Mouse (Mus musculus): ENCODE data around the gene Hyal3.
A peak's percentile ranks its signal among the peaks of the same experiment; 100 is the strongest.

The Hyal3 gene

DNA sequence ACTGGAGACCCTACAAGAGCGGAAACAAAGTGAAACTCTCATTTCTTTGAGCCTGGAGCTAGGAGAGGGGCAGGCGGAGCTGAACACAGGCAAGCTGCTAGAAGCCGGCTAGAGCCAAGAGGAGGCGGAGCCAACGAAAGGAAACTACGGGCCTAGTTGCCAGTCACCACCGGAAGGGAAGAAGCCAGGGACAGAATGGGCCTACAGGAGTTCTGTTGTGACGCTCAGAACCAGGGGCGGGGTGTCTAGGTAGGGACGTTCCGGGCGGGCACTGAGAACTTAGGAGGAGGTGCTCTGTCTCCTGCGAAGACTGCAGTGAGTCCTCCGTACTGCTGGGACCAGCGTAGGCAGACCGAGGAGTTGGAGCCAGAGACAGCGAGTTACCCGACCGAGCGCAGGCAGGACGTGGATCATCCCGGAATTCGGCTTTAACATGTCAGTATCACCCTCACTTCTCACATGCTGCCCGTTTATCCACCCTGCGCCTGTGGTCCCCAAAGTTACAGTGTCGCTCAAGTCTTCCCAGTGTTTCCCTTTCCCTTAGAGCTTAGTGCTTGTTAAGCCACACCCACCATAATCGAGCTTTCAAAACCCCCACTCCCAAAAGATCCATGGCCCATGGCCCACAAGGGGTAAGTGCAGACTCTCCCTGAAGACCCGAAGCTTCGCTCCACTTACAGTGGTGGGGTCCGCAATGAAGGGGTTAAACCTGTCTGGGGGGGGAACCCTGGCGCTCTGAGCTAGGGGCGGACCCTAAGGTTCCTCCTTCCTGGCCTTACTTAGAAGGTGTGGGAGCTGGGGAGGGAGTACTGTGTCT, at the start of gene Hyal3:
Gene Hyal3 (plus strand): TSS at position 318 of the 817 bp plus-strand sequence.
- peak; percentile 89 for DNase-seq (ENCODE audit: low read depth, low spot score)

DNA sequence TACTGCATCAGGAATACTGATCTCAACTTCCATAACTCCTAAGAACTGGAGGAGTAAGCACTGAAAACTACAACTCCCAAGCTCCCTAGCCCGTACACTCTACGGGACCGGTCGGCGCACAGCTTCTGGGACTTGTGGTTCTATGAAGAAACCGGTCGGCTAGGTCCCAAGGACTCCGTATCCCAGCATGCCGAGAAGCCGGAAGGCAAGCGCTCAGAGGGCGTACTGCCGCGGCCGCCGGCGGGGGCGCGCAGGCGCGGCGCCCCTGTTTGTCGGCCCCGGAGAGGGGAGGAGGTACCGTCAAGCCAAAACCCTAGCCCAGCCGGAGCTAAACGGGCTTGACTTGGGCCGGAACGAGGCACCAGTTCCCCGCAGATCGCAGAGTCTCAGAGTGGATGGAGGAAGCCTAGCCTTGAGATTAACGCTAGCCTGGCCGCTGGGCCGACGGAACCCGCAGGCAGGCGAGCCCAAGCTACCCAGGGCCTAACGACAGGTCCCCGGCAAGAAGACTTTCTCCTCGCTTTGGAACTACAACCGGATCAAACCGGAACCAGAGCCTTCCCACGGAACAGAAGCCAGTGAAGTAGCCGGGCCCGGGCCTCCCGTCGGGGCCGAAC, 46.7 kb upstream of the Hyal3 start, which contains the start of gene Tmem115:
Gene Tmem115 (plus strand): TSS at position 155 of the 617 bp plus-strand sequence.
- DNase-seq (ENCODE audit: low read depth, low spot score), result peak; percentile 96

DNA sequence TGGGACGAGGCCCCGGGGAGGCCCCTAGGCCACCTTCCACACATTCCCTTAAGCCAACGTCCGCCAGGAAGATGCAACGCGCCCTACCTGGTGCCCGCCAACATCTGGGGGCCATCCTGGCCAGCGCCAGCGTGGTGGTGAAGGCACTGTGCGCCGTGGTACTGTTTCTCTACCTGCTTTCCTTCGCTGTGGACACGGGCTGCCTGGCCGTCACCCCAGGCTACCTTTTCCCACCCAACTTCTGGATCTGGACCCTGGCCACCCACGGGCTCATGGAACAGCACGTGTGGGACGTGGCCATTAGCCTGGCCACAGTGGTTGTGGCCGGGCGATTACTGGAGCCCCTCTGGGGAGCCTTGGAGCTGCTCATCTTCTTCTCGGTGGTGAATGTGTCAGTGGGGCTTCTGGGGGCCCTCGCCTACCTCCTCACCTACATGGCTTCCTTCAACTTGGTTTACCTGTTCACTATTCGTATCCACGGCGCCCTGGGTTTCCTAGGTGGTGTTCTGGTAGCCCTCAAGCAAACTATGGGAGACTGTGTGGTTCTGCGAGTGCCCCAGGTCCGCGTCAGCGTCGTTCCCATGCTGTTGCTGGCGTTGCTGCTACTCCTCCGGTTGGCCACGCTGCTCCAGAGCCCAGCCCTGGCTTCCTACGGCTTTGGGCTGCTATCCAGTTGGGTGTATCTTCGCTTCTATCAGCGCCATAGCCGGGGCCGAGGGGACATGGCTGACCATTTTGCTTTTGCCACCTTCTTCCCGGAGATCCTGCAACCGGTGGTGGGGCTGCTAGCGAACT, 46.0 kb upstream of the Hyal3 start:
- DNase-seq (ENCODE audit: low read depth, low spot score), result no peak

DNA sequence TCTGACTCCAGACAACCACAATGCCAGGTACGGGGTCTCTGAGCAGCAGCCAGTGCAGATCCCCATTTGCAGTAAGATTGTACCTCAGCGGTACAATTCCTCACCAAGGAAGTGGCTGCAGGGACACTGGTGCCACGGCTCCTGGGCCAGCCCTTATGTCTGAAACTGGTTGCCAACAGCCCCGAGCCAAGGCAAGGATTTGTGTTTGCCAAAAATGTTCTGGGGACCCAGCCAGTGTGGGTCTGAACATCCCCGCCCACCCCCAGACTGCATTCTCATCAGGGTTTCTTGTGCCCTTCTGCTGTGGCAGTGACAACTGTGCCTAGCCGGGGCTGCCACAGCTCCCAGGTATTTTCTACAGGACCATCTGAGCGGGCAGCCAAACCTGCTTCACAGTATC, 42.4 kb upstream of the Hyal3 start:
- no peak for DNase-seq (ENCODE audit: low read depth, low spot score)

DNA sequence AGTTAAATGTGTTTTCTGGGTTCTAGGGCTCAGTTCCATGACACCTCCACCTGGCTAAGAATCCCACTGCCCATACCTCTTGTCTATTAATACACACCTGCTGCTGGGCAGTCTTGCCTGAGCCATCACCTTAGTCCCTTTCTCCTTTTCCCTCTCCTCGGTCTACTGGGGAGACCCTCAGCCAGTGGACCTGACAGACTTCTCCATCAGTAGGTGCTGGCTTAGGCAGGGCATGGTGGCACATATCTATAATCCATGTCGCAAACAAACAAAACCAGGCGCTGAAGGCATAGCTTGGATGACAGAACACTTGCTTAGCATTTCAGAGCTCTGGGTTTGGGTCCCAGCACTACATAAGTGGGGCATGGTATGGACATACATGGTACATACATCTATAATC, 41.9 kb upstream of the Hyal3 start:
- no peak for DNase-seq (ENCODE audit: low read depth, low spot score)

DNA sequence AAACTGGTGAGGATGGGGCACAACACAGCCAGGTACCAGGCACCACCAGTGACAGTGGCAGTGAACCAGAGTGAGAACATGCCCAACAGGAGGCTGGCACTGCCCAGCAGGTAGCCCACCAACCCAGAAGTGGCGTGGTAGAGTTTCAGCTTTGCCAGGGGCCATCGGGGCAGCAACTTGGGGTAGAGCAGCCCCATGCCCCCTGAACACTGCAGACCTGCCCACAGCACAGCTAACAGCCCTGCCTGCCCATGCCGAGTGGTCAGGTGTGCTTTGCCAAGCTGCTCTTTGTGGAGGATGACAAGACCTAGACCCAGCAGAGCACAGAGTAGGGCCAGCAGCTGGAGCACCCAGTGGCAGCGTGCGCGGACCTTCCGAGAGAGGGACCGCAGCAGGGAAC, 40.7 kb upstream of the Hyal3 start:
- no peak for DNase-seq (ENCODE audit: low read depth, low spot score)

DNA sequence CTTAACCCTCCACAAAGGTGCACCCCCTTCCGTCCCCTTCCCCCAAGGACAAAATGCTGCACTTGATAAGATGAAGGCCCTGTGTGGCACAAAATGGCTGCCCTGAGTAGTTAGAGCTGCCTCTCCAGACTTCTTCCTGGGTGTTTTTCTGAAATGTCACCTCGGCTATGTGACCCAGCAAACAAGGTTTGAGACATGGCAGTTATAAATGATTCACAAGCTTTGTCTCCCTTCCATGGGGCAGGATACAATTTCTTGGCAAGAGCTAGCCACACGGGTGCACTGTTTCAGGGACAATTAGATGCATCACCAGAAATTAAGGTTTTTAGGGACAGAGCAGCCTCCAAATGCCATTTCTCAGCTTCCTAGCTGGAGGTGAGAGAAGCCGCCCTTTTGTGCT, 40.2 kb upstream of the Hyal3 start:
- DNase-seq (ENCODE audit: low read depth, low spot score), result no peak

DNA sequence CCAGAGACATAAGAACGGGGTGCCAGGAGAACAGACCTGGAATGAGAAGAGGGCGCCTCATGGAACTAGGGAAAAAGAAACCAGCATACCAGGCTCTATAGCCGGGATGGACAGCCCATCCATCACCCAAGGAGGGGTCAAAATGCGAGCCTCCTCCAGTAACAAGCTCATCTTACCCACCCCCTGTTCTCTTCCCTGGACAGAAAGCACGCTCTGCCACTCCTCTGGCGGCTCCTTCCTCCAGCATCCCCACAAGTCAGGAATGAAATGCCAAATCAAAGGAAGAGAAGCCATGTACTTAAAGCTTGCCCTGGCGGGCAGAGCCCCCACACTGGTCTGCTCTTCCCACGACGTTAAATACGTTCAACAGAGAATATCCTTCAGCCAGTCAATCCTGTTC, 39.6 kb upstream of the Hyal3 start:
- DNase-seq (ENCODE audit: low read depth, low spot score), result no peak

DNA sequence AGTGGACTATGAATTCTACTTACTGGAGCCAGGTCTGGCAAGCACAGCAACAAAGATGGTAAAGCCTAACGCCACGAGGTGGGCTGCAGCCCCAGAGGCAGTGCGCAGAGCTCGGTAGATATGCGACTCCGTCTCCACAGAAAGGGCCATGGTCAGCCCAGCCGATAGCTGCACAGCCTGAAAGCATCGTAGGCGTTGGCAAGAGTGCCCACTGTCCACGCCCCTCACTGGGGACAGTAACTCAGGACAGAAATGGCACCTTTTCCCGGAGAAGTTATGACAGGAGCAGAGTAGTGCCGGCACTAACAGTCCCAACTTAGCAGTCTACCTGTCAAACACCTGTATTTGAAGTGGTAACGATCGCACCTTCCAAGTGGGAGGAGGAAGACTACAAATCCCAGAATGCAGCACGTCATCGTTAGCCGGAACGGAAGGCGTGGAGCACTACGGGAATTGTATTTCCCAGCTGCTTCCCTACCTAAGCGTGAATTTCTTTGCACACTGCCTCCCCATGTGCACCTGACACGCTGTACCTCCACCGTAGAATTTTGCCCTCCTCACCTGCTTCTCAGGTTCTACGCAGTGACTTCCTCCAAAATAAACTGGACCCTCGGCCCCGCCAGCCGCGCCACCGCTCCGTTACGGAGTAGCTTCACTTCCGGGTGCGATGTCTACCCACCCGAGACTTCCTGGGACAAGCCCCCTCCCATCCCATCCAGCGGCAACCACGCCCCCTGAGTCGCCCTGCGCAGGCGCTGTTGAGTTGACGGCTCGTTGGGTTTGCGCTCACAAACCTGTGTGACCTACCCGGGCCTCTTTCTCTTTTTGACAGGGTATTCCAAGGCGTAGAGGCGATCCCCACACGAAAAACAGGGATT, 38.9 kb upstream of the Hyal3 start, which contains the start of the genes Cyb561d2 and Nprl2:
Gene Cyb561d2 (minus strand): TSS at position 720 of the 878 bp plus-strand sequence.
Gene Nprl2 (plus strand): TSS at position 753 of the 878 bp plus-strand sequence.
- peak; percentile 89 for DNase-seq (ENCODE audit: low read depth, low spot score)

DNA sequence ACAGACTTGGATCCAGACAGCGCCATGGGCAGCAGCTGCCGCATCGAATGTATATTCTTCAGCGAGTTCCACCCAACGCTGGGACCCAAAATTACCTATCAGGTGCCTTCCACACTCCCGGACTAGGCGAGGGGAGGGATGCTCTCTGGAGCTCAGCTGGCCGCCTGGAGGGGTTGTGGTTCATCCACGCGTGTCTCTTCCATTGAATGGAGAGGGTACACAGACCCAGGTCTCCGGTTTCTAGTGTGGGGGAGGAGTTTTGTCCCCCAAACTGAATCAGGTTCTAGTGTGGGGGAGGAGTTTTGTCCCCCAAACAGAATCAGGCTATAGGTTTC, 38.3 kb upstream of the Hyal3 start:
- no peak for DNase-seq (ENCODE audit: low read depth, low spot score)

DNA sequence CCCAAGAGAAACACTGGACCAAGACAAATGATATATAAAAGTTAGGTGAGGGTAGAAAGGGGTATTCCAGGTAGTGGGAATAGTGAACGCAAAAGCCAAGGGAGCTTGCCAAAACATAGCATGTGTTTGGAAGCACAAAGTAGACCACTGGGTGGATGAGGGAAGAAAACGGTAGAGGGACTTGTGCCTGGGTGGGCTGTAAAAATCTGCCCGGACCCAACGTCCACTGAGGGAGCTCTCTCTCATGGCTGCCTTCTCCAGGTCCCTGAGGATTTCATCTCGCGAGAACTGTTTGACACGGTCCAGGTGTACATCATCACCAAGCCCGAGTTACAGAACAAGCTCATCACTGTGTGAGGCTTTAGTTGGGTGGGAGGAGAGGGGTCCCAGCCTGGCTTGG, 37.9 kb upstream of the Hyal3 start:
- no peak for DNase-seq (ENCODE audit: low read depth, low spot score)

DNA sequence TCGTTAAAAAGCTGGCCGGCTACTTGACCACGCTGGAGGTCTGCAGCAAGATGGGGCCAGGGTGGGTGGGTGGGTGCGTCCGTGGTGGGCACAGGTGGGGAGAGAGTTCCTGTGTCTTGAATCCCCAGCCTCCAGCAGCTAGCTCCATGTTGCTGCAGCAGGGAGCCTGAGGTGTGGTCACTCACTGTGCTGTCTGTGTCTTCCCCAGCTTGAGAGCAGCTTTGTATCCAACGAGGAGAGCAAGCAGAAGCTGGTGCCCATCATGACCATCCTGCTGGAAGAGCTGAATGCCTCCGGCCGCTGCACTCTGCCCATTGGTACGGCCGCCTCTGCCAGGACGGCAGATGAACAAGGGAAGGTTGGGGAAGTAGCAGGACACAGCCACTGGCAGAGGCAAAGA, 37.3 kb upstream of the Hyal3 start:
- no peak for DNase-seq (ENCODE audit: low read depth, low spot score)

DNA sequence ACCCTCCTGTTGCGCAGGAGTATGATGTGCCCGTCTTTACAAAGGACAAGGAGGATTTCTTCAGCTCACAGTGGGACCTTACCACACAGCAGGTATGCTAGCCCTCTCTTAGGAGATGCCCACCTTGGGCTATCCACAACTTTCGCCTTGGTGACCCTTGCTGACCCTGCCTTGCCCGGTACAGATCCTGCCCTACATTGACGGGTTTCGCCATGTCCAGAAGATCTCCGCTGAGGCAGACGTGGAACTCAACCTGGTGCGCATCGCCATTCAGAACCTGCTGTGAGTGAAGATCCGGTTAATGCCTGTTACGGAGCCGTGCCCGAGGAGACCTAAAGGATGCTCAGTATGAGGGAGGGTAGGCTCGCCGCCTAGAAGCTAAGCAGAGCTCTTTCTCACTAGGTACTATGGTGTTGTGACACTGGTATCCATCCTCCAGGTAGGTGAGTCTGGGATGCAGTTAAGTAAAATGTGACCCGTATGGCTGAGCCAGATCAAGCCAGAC, 36.4 kb upstream of the Hyal3 start:
- DNase-seq (ENCODE audit: low read depth, low spot score), result no peak

DNA sequence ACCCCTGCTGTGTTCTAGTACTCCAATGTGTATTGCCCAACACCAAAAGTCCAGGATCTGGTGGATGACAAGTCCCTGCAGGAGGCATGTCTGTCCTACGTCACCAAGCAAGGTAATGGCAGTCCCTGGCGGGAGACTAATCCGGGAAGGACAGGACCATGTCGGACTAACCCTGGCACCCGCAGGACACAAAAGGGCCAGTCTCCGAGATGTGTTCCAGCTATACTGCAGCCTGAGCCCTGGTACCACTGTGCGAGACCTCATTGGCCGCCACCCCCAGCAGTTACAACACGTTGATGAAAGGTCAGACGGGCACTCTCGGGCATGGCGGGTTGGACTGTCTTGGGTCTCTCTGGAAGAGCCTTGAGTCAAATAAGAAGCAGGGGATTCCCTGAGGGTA, 35.9 kb upstream of the Hyal3 start:
- DNase-seq (ENCODE audit: low read depth, low spot score), result no peak

DNA sequence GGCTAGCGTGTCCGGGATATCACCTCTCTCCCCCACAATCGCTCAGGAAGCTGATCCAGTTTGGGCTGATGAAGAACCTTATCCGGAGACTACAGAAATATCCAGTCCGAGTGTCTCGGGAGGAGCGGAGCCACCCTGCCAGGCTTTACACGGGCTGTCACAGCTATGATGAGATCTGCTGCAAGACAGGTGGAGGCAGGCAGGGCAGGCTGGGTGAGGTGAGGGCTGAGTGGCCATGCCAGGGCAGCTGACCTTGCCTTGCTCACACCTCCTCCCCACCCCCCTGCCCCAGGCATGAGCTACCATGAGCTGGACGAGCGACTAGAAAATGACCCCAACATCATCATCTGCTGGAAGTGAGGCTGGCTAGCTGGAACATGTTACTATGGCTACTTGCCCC, 35.4 kb upstream of the Hyal3 start:
- no peak for DNase-seq (ENCODE audit: low read depth, low spot score)

DNA sequence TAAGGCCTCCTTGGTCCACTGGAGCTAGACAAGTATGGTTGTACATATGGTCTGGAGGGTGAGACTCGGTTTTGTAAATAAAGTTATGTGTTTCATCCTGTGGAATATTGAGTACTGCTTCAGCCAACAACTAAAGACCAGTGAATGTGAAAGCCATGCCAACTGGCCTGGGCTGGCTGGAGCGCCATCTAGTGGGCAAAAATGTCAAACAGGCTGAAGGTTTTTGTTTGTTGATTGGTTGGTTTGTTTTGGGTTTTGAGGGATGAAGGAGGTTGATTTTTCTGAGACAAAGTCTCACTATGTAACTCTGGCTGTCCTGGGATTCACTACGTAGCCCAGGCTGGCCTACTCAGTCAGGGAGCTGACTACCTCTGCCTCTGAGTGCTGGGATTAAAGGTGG, 35.0 kb upstream of the Hyal3 start:
- no peak for DNase-seq (ENCODE audit: low read depth, low spot score)

DNA sequence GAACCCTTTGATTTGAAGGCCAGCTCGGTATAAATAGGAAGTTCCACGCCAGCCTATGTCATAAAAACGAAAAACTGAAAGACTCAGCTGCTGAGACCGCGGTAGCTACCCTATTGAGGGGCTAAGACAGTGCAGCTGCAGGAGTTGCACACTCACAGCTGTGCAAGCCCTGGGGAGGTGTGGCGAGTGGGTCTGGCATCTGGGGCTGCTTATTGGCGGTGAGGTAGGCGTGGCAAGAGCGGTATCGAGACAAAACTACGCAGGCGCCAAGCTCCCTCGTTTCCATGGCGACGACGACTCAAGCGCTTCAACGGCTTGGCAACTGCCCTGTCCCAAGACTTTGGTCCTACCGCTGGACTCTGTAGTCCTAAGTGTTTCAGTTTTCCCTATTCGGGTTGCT, 33.6 kb upstream of the Hyal3 start, which contains the start of gene Zmynd10:
Gene Zmynd10 (plus strand): TSS at position 273 of the 400 bp plus-strand sequence.
- peak; percentile 85 for DNase-seq (ENCODE audit: low read depth, low spot score)

DNA sequence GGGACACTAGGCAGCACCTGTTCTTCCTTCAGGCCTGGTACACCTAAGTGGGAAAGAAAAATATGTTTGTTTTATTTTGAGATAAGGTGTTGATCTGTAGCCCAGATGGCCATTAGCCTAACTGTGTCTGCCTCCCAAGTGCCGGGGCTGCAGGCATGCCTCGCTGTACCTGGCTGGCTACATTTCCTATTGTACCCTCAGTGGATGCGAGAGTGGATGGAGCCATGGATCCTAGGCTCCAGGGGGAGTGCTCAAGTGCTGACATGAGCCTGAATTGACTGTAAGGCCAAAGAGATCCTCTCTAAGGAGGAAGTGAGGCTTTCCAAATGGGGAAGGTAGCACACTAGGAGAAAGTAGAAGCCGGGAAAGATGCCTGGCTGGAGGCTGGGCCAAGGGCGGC, 32.7 kb upstream of the Hyal3 start:
- no peak for DNase-seq (ENCODE audit: low read depth, low spot score)

DNA sequence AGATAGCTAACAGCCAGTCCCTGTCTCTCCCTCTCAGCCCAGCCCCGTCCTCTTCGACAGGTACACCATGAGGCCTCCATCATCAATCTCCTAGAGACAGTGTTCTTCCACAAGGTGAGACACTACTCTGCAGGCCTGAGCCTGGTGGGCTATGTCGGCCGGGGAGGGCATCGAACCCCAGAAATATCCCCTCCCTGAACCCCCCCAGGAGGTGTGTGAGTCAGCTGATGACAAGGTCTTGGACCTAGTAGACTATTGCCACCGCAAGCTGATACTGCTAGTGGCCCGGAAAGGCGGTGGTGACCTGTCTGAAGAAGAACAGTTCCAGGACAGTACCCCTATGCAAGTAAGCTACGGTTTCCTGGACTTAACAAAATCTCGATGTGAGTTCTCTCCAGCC, 31.8 kb upstream of the Hyal3 start:
- no peak for DNase-seq (ENCODE audit: low read depth, low spot score)

DNA sequence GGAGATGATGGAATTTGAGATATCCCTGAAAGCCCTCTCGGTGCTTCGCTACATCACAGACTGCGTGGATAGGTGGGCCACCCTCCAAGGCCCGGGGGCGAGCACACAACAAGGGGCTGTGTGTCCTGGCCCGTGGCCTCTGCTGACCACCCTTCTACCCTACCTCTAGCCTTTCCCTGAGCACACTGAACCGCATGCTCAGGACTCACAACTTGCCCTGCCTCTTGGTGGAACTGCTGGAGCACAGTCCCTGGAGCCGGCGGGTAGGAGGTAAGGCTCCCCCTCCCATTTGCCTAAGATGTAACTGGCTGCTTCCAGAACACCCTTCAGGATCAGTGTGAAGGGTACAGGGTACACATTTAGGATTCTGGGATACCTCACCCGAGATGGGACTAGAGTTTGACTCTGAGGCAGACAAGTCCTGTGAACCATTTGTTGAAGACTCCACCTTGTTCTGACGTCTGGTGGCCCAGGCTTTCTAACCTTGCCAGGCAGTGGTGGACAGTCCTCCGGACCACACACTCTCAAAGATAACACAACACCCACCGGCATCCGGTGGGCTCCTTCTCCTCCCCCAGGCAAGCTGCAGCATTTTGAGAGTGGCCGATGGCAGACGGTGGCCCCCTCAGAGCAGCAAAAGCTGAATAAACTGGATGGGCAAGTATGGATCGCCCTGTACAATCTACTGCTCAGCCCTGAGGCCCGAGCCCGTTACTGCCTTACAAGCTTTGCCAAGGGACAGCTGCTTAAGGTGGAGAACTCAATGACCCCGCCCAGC, 31.1 kb upstream of the Hyal3 start:
- DNase-seq (ENCODE audit: low read depth, low spot score), result no peak

Measured in skeletal muscle tissue, adult 2 months (tissue).